Mouse (Mus musculus) retina, postnatal 1 day (tissue): ENCODE data around the gene Map3k7.
"Not testable (repeated sequence)": the region's sequence is repeated elsewhere in the genome, so short reads cannot be mapped to it uniquely, and the experiment has no call there.

Experiments
- DNase-seq: peaks from one replicate; pipeline ENCODE4 v3.0.0-alpha.2; 2012

Map3k7 gene

DNA sequence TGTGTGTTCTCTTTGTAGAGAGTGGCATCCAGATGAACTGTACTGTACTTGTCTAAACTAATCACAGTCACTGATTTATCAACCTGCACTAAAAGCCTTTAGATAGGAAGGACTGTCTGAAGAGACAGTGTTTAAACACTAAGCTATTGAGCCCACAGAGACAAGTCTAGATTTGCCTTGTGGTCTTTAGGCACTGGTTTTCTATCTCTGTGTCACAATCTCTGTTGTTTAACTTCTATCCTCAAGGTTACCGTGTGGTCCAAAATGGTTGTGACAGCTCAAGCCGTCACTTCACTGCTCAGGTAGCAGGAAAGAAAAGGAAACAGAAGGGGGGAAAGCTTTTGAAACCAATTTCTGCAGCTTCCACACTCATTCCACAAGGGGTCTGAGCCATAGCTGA is 29.5 kb downstream of the Map3k7 start:
- DNase-seq, result no peak

- no peak for DNase-seq
Measured at GRCm38 (mm10) chr4:31993865-31994264, 30.0 kb downstream of the Map3k7 start.

GRCm38 (mm10) chr4:32001498-32001897 is 37.6 kb downstream of the Map3k7 start:
- no peak for DNase-seq

DNA sequence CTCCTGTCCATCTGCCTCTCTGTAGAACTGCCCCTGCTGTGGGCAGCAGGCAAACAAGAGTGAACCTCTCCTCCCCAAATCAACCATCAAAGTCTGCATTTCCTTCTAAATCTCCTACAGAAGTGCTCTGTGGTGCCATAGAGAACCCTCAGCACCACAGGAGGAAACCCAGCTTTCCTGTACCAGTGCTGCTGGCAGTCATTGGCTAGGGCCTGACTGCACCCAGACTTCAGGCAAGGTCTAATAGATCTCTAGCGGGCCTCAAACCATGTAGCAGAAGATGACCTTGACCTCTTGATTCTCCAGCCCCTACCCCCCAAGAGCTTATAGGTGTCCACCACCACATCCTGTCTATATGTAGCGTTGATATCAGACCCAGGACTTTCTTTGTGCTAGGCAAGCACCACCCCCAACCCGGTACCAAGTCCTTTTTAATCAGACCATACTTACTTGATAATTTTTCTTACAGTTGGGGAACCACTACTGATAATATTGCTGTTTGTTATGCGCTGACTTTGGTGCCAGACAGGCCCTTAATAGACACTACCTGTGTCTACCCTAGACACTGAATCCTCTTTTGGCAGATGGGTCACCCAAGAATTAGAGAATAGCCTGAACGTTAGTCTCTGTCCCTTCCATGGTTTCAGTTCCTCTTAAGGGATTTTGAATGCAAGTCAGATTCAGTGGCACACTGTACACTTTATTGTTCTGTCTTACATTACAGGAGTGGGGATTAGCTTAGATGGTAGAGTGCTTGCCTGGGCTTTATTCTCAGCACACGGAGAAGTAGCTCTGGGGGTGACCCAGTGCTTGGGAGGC is 41.1 kb downstream of the Map3k7 start:
- DNase-seq, result no peak

DNA sequence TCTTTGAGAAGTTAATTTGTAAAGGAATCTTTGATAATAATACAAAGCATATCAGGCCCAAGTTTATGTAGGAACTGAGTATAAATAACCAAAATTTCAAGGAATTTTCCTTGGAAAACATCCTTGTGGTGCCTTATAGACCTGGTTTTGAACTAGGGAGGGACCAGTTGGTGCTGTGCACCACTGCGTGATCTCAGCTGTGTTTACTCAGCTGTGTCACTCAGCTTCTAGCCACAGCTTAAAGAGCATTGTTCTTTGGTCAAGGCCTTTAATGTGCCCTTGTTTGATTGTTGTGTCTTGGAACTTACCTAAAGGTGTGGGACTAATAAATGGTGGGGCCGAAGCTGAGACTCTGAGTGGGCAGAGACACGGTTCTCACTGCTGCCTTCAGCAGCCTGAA is 43.3 kb downstream of the Map3k7 start:
- no peak for DNase-seq

- no peak for DNase-seq
Measured at GRCm38 (mm10) chr4:32008095-32008494, 44.2 kb downstream of the Map3k7 start.

DNA sequence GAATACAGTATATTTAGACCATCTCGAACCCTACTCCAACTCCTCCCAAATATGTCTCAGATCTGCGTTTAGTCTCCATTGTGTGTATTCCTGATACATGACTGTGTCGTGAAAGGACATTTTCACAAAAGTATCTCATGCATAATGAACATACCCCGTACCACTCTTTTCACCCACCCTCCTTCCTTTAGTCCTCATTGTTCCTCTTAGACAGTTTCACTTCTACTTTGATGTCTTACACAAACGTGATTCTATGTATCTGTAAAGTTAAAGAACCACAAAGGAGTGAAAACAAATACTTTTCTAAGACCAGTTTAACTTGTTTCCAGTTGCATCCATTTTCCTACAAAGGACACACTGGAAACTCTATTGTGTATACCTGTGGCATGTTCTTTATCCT is 46.9 kb downstream of the Map3k7 start:
- DNase-seq, result no peak

DNA sequence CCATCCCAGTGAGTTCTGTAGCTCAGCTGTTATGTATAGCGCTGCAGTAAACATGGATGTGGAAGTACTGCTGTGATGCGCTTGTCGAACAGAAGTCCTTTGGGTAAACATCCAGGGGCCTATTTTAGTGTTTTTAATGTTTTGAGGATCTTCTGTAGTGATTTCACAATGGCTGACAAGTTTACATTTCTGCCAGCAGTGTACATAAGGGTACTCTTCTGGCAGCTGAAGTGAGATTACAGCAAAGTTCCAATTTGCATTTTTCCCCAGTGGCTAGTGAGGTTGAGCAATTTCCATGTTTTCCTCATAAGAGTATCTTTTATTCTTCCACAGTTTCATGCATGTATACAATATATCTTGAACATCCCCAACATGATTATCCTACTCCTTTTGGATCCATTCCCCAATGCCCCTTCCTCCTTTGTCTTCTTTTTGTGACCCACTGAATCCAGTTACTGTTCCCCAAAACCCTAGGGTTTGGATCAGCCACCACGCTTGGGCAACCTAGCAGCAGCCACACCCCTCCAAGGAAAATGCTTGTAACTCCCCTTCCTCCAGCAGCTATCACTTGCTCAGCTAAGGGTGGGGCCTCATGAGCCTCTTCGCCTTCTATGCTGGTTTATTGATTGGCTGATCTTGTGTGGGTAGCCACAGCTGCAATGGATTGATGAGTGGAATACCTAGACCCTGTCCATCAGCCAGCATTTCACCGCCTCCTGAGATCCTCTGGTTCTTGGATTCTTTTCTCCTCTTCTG is 47.5 kb downstream of the Map3k7 start:
- no peak for DNase-seq

DNA sequence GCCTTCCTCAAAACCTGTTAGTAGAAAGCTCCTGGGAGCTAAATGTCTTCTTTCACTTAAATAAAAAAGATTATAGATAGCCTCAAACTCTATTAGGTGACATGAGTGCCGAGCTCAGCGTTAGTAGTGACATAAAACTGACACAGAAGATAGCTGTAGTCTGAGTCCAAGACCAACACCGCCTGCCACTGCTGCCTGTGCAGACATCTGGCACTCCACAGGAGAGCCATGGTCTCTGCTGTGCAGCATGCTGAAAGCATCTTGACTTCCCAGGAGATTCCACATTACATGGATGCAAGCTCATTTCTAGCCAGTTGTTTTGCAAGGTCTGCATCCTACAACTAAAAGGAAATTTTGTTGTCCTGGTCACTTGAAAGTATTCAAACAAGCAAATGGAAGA is 57.2 kb downstream of the Map3k7 start:
- no peak for DNase-seq

- no peak for DNase-seq
Measured at GRCm38 (mm10) chr4:32022321-32022720, 58.4 kb downstream of the Map3k7 start.

- DNase-seq, result not testable (repeated sequence)
Measured at GRCm38 (mm10) chr4:32024170-32024569, 60.3 kb downstream of the Map3k7 start.

GRCm38 (mm10) chr4:32025105-32025504 is 61.2 kb downstream of the Map3k7 start:
- no peak for DNase-seq

- DNase-seq, result no peak
Measured at GRCm38 (mm10) chr4:32027094-32027493, 63.2 kb downstream of the Map3k7 start.

DNA sequence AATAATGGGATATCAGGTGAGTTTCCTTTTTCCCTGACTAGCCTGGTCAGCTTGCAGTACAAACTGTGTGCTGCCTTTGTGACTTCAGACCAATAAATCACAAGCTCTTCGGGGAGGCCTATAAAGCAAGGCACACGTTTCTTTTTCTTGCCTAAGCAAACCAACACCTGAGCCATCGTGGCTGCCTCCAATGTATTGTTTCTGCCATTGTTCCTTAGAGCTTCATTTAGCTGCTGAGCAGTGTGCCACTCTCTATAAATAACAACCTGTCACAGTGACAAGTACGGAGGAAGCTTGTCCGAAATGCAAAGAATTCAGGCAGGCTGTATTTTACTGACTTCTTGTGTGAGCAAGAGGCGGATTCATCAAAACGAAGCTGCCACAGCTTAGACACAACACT is 73.4 kb downstream of the Map3k7 start:
- DNase-seq, result no peak

DNA sequence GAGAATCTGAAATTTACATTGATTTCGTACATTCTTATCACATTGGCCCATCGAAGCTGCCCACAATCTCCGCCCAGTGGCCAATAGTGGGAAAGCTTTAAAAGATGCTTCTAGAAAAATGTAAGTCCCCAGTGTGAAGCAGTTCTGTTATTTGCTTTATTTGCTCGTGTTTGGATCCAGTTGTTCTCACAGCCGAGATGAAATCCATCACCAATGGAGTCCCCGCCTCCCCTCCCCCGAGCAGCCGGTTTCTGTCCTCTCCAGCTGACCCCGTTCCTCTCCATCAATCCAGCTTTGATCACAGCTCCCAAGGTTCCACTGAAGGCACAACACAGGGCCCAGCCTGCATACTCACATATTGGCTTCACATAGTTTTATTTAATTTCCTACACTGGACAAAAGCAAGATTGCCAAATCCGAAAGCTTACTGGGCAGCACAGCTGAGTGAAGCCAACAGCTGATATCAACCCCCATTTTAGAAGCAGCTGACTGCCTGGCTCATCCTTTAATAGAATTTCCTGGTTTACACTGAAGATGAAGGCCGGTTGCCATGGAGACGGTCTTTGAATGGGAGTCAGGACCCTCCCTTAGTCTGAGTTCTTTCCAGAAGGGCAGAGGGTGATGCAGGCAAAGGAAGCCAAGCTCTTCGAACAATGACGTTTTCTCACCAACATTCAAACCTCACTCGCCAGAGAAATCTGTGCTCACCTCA is 78.0 kb downstream of the Map3k7 start:
- DNase-seq, result peak; percentile 42

- DNase-seq, result no peak
Measured at GRCm38 (mm10) chr4:32045234-32045633, 81.3 kb downstream of the Map3k7 start.

- peak; percentile 34 for DNase-seq
Measured at GRCm38 (mm10) chr4:32049824-32050223, 85.9 kb downstream of the Map3k7 start.

- no peak for DNase-seq
Measured at GRCm38 (mm10) chr4:32053171-32053570, 89.3 kb downstream of the Map3k7 start.

DNA sequence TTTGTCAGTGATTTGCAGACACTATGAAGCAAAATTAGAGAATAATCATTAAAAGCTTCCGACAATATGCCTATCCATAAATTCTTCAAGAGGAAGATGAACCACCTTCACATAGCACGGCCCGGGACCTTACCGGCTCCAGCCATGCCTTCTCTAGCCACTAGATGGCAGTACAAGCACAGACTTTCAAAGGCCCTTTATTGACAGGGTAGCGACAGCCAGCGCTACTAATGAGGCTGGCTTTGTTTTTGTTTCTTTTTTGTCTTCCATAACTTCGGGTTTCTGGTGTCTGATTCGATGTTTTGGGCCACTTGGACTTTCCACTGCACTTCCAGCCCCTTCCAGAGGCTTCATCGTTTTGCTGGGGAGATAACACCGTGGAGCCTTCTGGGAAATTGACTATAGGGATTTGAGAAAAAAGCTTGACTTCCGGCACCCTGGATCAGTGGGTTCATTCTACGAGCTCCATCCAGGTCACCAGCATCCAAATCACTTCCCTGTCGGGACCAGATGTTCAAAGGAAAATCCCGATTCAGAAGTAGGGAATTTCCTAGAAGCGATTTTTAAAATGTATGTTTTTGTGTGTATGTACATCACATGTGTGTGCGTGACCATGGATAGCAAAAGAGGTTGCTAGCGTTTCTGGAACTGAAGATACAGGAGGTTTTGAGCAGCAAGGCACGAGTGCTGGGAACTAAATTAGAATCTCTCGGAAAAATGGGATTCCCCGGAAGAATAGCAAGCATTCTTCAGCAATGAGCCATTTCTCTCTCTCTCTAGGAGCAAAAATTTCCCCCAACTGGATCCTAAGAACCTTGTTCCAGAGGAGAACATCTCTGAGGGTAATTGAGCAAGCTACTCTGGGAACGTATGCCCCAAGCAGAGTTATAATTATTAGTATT is 91.5 kb downstream of the Map3k7 start:
- peak; percentile 86 for DNase-seq

GRCm38 (mm10) chr4:32056441-32056840 is 92.5 kb downstream of the Map3k7 start:
- no peak for DNase-seq

GRCm38 (mm10) chr4:32057102-32057501 is 93.2 kb downstream of the Map3k7 start:
- DNase-seq, result peak; percentile 64

DNA sequence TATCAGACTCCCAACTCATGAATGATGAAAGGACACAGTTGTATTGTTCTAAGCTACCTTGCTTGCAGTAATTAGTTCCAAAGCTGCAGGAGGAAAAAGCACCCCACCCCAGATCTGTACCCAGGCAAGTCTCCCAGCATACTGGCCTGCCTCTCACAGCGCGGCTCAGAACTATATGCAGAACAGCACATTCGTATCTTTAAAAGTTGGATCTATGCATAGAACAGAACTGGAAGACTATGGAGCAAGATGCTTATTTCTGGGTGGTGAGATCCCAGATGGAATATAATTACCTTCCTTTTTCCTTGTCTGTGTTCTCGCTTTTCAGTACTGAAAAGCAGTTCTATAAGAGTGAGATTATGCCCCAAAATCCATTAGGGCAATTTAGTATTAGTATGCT is 96.8 kb downstream of the Map3k7 start:
- no peak for DNase-seq
